Mouse (Mus musculus): ENCODE data around the gene Cdk9. TPM values are rescaled to one million over a fixed set of nuclear protein-coding genes. Genes with fewer than 3 reads are reported as not detected.

The Cdk9 gene
- polyA plus RNA-seq, 1 experiment: 76.6 TPM

- peaks cover 49% of the 10 kb centered on the region for H3K36me3 ChIP-seq (ENCODE audit: control insufficient read depth, insufficient read depth)
These were observed 2.5 kb downstream of the Cdk9 start for GRCm38 (mm10) chr2:32710425-32710824.

GRCm38 (mm10) chr2:32709521-32710137, 3.2 kb downstream of the Cdk9 start:
- H3K36me3 ChIP-seq (ENCODE audit: control insufficient read depth, insufficient read depth): peaks cover 52% of the 10 kb centered on the region
- H3K4me3 ChIP-seq: no peak overlapping the region
- H3K27me3 ChIP-seq (ENCODE audit: control insufficient read depth, insufficient read depth, insufficient read length): no peaks in the 10 kb centered on the region
- TF ChIP-seq MAX (IDR thresholded peaks at IDR 0.05; ENCODE audit: low read depth) (no peak), CEBPB (IDR thresholded peaks at IDR 0.05; ENCODE audit: insufficient read depth, poor library complexity, severe bottlenecking) (no peak), POLR2A (IDR thresholded peaks at IDR 0.05; ENCODE audit: insufficient read length, low read depth) (no peak), TCF3 (IDR thresholded peaks at IDR 0.05; ENCODE audit: insufficient read length, low read depth) (no peak), MYOG (IDR thresholded peaks at IDR 0.05; ENCODE audit: control insufficient read depth in 1 of 3, insufficient read depth in 1 of 3, insufficient read length in 2 of 3, low read depth in 2 of 3) (no peak), POLR2AphosphoS2 (IDR thresholded peaks at IDR 0.05; ENCODE audit: insufficient read length, low read depth) (no peak)
- H3K79me2 ChIP-seq (ENCODE audit: control insufficient read depth, insufficient read depth): peaks cover 47% of the 10 kb centered on the region
- H3ac ChIP-seq (ENCODE audit: control insufficient read depth, insufficient read length): no peak overlapping the region
- no peak overlapping the region for H3K4me2 ChIP-seq (ENCODE audit: low read depth)

More at GRCm38 (mm10) chr2:32710425-32710824, 2.5 kb downstream of the Cdk9 start:
- Histone ChIP-seq H3K27me3 (ENCODE audit: control insufficient read depth, insufficient read depth, insufficient read length) (no peaks in the 10 kb centered on the region), H3ac (ENCODE audit: control insufficient read depth, insufficient read length) (no peak overlapping the region), H3K79me2 (ENCODE audit: control insufficient read depth, insufficient read depth) (peaks cover 47% of the 10 kb centered on the region), H3K4me3 (no peak overlapping the region), H3K4me2 (ENCODE audit: low read depth) (no peak overlapping the region)
- TF ChIP-seq SRF (IDR thresholded peaks at IDR 0.05; ENCODE audit: control insufficient read depth, insufficient read length, low read depth): no peak
- no peak for TF ChIP-seq TCF3 (IDR thresholded peaks at IDR 0.05; ENCODE audit: insufficient read length, low read depth)
- no peak for TF ChIP-seq MYOD1 (IDR thresholded peaks at IDR 0.05; ENCODE audit: control insufficient read depth in 1 of 3, insufficient read length in 2 of 3, low read depth in 2 of 3)

- no peak overlapping the region for H3K4me2 ChIP-seq (ENCODE audit: low read depth)
- H3K4me3 ChIP-seq: no peak overlapping the region
- H3K79me2 ChIP-seq (ENCODE audit: control insufficient read depth, insufficient read depth): peaks cover 47% of the 10 kb centered on the region
- no peak for TF ChIP-seq CEBPB (IDR thresholded peaks at IDR 0.05; ENCODE audit: insufficient read depth, poor library complexity, severe bottlenecking)
- TF ChIP-seq POLR2A (IDR thresholded peaks at IDR 0.05; ENCODE audit: insufficient read length, low read depth): no peak
- no peak for TF ChIP-seq TCF12 (IDR thresholded peaks at IDR 0.05; ENCODE audit: insufficient read depth, poor library complexity, severe bottlenecking)
- no peak for TF ChIP-seq MYOG (IDR thresholded peaks at IDR 0.05; ENCODE audit: control insufficient read depth in 1 of 3, insufficient read depth in 1 of 3, insufficient read length in 2 of 3, low read depth in 2 of 3)
- no peak for TF ChIP-seq E2F4 (IDR thresholded peaks at IDR 0.05; ENCODE audit: insufficient read depth)
- TF ChIP-seq SRF (IDR thresholded peaks at IDR 0.05; ENCODE audit: control insufficient read depth, insufficient read length, low read depth): no peak
- TF ChIP-seq REST (IDR thresholded peaks at IDR 0.05; ENCODE audit: insufficient read depth, insufficient read length): no peak
- no peak for TF ChIP-seq MYOD1 (IDR thresholded peaks at IDR 0.05; ENCODE audit: control insufficient read depth in 1 of 3, insufficient read length in 2 of 3, low read depth in 2 of 3)
- H3K36me3 ChIP-seq (ENCODE audit: control insufficient read depth, insufficient read depth): peaks cover 52% of the 10 kb centered on the region
- no peak overlapping the region for H3ac ChIP-seq (ENCODE audit: control insufficient read depth, insufficient read length)
- H3K27me3 ChIP-seq (ENCODE audit: control insufficient read depth, insufficient read depth, insufficient read length): no peaks in the 10 kb centered on the region
These were observed 4.2 kb downstream of the Cdk9 start for GRCm38 (mm10) chr2:32708643-32709042.

- H3K4me3 ChIP-seq: no peak overlapping the region
- H3K4me2 ChIP-seq (ENCODE audit: low read depth): no peak overlapping the region
- peaks cover 44% of the 10 kb centered on the region for H3K79me2 ChIP-seq (ENCODE audit: control insufficient read depth, insufficient read depth)
- H3K27me3 ChIP-seq (ENCODE audit: control insufficient read depth, insufficient read depth, insufficient read length): no peaks in the 10 kb centered on the region
- TF ChIP-seq USF1 (IDR thresholded peaks at IDR 0.05; ENCODE audit: low read depth): no peak
- no peak for TF ChIP-seq SRF (IDR thresholded peaks at IDR 0.05; ENCODE audit: control insufficient read depth, insufficient read length, low read depth)
- TF ChIP-seq E2F4 (IDR thresholded peaks at IDR 0.05; ENCODE audit: insufficient read depth): no peak
- no peak for TF ChIP-seq REST (IDR thresholded peaks at IDR 0.05; ENCODE audit: insufficient read depth, insufficient read length)
- no peak for TF ChIP-seq TCF3 (IDR thresholded peaks at IDR 0.05; ENCODE audit: insufficient read length, low read depth)
- no peak for TF ChIP-seq MYOD1 (IDR thresholded peaks at IDR 0.05; ENCODE audit: control insufficient read depth in 1 of 3, insufficient read length in 2 of 3, low read depth in 2 of 3)
- no peak for TF ChIP-seq CEBPB (IDR thresholded peaks at IDR 0.05; ENCODE audit: insufficient read depth, poor library complexity, severe bottlenecking)
- TF ChIP-seq POLR2A (IDR thresholded peaks at IDR 0.05; ENCODE audit: insufficient read length, low read depth): no peak
- no peak for TF ChIP-seq MYOG (IDR thresholded peaks at IDR 0.05; ENCODE audit: control insufficient read depth in 1 of 3, insufficient read depth in 1 of 3, insufficient read length in 2 of 3, low read depth in 2 of 3)
- TF ChIP-seq TCF12 (IDR thresholded peaks at IDR 0.05; ENCODE audit: insufficient read depth, poor library complexity, severe bottlenecking): no peak
- no peak overlapping the region for H3ac ChIP-seq (ENCODE audit: control insufficient read depth, insufficient read length)
- H3K36me3 ChIP-seq (ENCODE audit: control insufficient read depth, insufficient read depth): peaks cover 52% of the 10 kb centered on the region
These were observed 5.9 kb downstream of the Cdk9 start for GRCm38 (mm10) chr2:32706971-32707370.

GRCm38 (mm10) chr2:32705018-32705417, 7.9 kb downstream of the Cdk9 start:
- no peak for TF ChIP-seq E2F4 (IDR thresholded peaks at IDR 0.05; ENCODE audit: insufficient read depth)
- no peak for TF ChIP-seq REST (IDR thresholded peaks at IDR 0.05; ENCODE audit: insufficient read depth, insufficient read length)
- TF ChIP-seq POLR2AphosphoS2 (IDR thresholded peaks at IDR 0.05; ENCODE audit: insufficient read length, low read depth): no peak
- no peak for TF ChIP-seq TCF12 (IDR thresholded peaks at IDR 0.05; ENCODE audit: insufficient read depth, poor library complexity, severe bottlenecking)
- TF ChIP-seq MYOG (IDR thresholded peaks at IDR 0.05; ENCODE audit: control insufficient read depth in 1 of 3, insufficient read depth in 1 of 3, insufficient read length in 2 of 3, low read depth in 2 of 3): no peak
- TF ChIP-seq SRF (IDR thresholded peaks at IDR 0.05; ENCODE audit: control insufficient read depth, insufficient read length, low read depth): no peak
- no peak for TF ChIP-seq USF1 (IDR thresholded peaks at IDR 0.05; ENCODE audit: low read depth)
- no peak for TF ChIP-seq POLR2A (IDR thresholded peaks at IDR 0.05; ENCODE audit: insufficient read length, low read depth)
- TF ChIP-seq MYOD1 (IDR thresholded peaks at IDR 0.05; ENCODE audit: control insufficient read depth in 1 of 3, insufficient read length in 2 of 3, low read depth in 2 of 3): no peak
- no peak for TF ChIP-seq MAX (IDR thresholded peaks at IDR 0.05; ENCODE audit: low read depth)
- no peak for TF ChIP-seq TCF3 (IDR thresholded peaks at IDR 0.05; ENCODE audit: insufficient read length, low read depth)
- peaks cover 45% of the 10 kb centered on the region for H3K36me3 ChIP-seq (ENCODE audit: control insufficient read depth, insufficient read depth)
- H3K79me2 ChIP-seq (ENCODE audit: control insufficient read depth, insufficient read depth): peaks cover 24% of the 10 kb centered on the region
- no peak overlapping the region for H3K4me3 ChIP-seq
- H3K27me3 ChIP-seq (ENCODE audit: control insufficient read depth, insufficient read depth, insufficient read length): no peaks in the 10 kb centered on the region
- H3K4me2 ChIP-seq (ENCODE audit: low read depth): no peak overlapping the region
- no peak overlapping the region for H3ac ChIP-seq (ENCODE audit: control insufficient read depth, insufficient read length)
